Mouse (Mus musculus): ENCODE measurements around the gene Arl3.

Arl3 gene

DNA sequence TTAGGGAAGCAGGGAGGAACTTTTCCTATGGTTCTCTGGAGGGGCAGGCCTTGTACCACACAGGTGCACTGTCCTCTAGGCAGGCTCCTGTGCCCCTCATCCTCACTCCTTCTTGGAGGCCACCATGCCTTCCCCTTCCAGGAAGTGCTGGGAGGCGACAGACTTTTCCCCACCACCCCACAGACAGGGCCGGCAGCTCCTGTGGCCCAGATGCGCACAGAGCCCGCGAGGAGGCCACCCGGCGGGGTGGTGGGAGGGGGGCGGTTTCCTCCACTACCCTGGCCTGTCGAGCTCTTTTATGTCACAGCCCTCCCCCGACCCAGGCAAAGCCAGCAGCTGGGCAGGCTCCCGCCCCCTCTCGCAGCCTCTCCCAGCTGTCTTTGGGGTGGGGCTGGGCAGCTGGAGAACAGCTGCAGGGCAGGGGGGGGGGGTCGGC is 54.6 kb downstream of the Arl3 start:
- DNase-seq (ENCODE audit: low read depth, low spot score) = no peak

DNA sequence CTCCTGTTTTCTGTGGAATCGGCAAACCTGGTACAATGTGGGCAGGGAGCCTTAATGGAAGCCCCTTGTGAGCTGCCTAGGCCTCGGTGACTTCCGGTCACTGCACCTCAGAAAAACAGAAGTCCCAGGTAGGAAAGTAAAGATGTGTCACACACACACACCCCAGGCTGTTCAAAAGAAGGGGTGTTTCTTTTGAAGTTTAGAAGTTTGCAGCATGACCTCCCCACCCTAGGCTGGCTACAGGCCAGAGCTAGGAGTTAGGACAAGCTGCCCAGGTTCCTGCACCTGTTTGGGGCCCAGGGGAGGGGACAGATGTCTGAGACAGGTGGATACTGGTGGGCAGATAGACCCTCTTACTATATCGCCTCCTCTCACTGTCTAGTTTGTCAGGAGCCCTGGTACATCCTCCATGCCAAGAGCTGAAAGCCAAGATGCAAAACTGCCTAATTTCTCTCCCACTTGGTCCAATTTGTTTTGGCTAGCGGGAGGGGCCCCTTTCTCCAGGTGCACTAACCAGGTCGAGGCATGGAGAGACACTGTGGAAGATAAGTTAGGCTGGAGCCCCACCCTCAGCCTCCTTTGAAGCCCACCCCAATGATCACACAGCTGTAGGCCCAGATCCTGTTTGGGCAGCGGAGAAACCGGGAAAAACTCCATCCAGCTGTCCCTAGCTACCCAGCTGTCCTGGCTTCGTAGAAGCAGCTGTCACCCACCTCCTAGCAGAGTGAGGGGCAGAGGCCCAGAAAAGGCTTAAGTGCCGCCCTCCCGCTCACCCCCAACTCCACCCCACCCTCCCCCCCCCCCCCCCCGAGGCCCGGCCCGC is 55.3 kb downstream of the Arl3 start:
- no peak for DNase-seq (ENCODE audit: low read depth, low spot score)

DNA sequence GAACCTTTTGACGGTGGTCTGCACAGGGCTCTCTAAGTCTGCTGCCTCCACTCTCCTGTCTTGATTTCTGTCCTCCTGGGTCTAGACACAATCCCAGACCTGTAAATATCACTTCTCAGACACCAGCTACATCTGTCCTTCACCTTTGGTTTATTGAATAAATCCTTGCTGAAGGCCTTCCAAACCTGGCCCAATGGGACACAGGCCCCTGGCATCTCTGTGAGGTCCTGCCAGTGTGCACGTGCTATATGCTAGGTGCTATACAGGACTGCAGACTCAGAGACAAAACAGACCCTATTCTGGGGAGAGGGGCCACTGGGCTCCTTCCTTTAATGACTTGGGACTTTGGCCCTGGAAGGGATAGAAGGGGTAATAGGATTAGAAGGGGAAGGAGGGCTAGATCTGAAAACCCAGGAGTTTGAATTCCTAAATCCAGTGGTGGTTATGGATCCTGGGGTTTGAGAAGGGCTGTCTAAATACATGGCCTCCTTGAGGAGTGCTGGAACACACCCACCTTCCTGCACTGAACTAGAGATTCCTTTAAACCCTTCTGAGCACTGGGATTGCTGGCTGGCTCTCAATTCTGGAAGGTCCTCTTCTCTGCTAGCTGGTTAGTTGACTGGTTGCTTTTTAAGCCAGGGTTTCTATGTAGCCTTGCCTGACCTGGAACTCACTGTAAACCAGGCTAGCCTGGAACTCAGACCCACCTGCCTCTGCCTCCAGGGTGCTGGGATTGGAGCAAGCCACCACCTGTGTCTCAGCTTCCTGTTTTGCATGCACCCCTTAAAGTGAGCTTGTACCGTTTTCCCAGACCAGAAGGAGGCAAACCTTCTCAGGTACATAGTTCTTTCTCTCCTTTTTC is 56.1 kb downstream of the Arl3 start:
- no peak for DNase-seq (ENCODE audit: low read depth, low spot score)

DNA sequence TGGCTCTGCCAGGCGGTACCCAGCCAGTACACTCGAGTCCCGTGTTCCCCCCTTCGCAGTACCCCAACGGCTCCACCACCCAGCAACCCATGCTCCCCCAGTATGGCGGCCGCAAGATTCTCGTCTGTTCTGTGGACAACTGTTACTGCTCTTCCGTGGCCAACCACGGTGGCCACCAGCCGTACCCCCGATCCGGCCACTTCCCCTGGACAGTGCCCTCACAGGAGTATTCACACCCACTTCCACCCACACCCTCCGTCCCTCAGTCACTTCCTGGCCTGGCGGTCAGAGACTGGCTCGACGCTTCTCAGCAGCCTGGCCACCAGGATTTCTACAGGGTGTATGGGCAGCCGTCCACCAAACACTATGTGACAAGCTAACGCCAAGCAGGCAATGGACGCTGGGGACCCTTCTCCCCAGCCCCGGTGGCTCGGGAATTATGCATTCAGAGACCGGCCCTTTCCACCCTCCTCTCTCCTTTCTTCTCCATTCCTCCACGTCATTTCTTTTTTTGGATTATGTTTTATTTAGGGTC is 57.6 kb downstream of the Arl3 start:
- no peak for DNase-seq (ENCODE audit: low read depth, low spot score)

DNA sequence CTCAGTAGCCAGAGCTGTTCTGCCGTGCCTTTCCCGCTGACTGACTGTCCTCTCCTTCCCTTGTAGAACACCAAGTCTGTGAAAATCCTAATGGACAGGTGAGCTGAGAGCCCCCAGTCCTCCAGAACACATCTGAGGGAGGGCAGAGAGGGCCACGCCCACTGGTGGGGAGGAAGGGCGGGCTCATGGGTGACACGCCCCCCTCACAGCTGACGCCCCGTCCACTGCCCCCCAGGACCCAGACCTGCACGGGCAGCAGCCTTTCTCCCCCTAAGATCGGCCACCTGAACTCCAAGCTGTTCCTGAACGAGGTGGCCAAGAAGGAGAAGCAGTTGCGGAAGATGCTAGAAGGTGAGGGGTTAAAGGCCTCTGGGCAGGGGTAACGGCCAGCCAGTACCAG is 58.6 kb downstream of the Arl3 start:
- DNase-seq (ENCODE audit: low read depth, low spot score) = no peak

DNA sequence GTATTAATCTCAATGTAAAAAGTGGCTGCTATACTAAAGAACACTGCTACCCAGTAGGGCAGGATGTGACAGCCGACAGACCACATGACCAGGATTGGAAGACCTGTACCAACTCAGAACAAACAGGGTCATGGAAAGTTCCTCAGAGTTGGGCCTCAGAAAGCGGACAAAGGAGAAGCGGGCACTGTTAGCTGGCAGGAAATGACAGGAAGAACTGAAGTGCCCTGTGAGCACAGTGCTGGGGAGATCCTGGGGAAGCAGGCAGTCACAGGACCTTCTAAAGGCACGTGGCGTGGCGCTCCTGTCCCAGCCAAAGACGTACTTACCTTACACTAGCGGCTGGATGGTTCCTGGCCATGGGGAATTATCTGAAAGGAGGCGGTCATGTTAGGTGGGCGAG is 61.7 kb downstream of the Arl3 start:
- DNase-seq (ENCODE audit: low read depth, low spot score) = no peak

DNA sequence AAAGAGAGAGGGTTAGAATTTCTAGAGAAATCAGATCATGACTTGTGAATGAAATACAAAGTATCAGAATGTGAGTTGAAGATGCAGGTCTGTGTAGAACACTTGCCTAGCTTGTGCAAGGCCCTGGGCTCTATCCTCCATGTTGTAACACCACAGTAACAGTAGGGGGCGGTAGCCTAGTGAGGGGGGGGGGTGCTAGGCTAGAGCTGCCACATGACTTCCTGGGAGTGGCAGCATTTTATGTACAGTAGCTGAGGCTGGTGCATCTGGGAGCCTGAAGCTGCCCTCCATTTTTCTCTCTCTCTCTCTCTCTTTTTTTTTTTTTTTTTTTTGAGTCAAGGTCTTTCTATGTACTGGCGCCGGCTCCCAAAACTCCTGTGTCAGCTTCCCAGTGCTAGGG is 62.2 kb downstream of the Arl3 start:
- DNase-seq (ENCODE audit: low read depth, low spot score) = no peak

DNA sequence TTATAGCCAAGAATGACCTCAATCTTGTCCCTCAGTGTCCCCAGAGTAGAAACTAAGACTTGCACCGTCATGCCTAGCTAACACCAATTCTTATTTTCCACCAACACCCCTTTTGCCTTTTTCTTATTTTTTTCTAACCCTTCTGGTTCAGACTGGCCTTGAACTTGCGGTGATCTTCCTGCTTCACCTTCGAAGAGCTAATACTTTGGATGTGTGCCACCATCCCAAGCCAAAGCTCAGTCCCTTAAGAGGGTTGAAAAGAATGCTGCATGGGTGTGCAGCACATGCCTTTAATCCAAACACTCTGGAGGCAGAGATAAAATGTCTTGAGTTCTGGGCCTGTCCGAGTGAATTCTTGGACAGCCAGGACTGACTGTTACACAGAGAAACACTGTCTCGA is 62.6 kb downstream of the Arl3 start:
- no peak for DNase-seq (ENCODE audit: low read depth, low spot score)

DNA sequence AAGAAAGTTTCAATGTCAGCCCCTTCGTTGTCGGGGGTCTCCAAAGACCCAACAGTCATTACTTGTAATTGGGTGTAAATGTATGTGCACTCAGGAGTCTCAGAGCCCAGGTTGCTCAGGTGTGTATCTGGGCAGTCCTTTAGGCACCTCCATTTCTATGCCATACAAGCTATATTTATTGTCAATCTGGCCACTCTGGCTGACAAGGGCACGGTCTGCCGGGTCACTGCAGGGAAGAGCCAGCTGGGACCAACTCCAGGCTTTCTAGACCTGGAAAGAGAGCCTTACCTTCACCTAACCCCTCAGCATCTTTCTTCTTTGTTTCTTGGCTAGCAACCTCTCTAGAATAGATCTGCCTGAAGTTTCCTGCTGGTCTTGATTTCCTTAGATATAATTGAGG is 63.3 kb downstream of the Arl3 start:
- DNase-seq (ENCODE audit: low read depth, low spot score) = no peak

DNA sequence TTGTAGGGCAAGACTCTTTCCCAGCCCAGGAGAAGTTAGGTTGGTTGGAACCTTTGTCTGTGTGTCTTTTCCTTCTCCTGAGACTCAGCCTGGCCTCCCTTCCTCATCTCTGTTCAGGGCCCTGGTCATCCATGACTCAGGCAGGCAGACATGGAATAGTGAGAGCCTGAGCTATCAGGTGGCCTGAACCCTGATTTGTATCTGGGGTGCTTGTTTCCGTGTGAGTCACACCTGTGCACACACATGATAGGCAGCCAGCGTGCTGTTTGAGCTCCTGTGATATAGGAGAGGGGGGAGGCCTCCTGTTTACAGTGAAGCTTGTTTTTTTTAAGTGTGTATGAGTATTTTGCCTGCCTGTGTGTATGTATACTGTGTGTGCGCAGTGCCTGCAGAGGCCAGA is 63.8 kb downstream of the Arl3 start:
- DNase-seq (ENCODE audit: low read depth, low spot score) = no peak

DNA sequence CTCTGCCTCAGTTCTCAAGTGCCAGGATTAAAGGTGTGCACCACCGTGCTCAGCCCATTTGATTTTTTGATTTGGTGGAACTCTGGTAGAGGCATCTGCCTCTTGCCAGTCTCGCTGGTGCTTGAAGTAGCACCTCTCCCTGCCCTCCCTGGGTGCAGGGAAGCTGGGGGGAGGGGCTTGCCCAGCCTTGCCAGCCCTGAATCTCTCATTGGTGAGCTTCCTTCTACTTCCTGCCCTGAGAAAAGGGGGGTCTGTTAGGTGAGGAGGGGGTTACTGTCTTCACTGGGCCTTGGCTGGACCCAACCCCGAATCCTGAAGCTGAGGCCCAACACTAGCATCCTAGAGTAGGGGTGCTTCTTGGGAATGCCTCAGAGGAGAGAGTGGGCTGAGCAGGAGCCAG is 64.3 kb downstream of the Arl3 start:
- DNase-seq (ENCODE audit: low read depth, low spot score) = no peak

DNA sequence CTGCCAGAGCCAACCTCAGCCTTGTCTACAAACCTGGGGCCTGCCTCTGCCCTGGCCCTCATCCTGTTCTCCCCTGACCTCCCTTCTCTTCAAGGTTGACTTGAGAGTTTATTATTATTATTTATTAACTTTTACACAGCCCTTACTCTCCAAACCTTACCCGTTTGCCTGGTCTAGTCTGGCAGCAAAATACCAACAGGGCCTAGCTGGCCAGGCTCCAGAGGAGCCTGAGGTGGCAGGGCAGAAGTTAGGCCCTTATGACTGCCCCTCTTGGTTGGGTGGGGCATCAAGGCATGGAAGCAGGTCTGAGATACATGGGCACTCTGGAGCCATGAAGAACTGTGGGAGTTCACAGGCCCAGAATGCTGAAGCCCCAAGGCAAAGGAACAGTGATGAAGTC is 65.2 kb downstream of the Arl3 start:
- no peak for DNase-seq (ENCODE audit: low read depth, low spot score)

DNA sequence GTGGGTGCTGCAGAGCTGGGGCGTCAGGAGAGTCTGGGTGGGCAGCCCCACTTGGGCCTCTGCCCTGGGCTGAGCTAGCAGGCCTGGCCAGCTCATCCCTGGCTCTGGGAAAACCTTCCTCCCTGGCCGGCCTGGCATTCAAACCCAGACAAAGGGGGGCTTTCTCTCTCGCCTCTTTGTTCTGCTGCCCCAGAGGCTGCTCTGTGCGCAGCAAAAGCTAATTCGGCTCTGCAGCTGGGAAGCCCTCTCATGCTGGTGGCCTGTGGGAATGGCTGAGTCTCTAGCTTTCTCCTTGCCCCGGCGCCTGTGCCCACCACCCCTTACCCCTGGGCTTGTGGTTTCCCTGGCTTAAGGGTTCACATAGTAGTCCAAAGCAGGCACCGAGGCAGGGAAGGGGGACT is 65.8 kb downstream of the Arl3 start:
- no peak for DNase-seq (ENCODE audit: low read depth, low spot score)

DNA sequence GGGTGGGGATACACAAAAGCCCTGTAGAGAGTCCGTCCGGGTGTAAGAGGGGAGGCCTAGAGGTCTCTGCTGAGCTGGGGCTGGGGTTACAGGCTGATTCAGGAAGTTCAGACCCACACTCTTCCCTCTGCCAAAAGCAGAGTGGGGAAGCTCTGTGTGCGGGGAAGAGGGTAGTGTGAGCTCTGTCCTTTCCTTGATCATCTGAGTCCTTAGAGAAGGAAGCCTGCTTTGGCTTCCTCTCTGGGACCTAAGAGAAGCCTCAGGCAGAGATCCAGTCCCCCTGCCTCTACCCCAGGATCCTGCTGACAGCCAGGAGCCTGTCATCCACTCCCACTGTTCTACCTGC is 66.7 kb downstream of the Arl3 start:
- no peak for DNase-seq (ENCODE audit: low read depth, low spot score)

DNA sequence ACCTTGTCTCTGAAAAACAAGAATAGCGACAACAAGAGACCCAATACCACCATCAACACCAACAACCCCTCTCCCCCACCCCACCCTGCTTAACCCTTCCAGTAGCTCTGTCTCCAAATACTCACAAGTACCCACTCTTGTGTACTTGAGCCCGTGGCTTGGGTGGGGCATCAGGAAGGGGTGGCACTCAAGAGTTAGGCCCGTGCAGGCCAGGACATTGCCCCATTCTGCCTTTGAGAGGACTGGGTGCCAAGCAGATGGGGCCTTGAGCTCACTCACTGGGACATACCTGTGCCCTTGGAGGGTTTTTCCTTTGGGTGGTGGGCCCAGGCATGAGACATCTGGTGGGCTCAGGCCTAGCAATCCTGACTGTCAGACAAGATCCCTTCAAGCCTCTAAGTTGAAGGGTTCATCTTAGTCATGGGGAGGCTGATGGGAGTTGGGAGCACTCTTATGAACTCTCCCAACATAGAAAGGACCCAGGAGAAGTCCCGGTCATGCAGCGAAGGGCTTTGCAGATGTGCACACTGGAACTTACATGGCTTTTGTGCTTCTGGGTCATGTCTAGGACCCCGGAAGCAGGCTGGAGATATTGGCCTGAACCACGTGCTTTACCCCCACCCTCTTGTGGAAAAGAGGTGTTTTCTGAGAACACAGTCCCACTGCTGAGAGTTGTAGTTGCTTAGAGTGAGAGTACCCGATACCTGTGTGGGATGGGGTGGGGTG is 67.2 kb downstream of the Arl3 start:
- DNase-seq (ENCODE audit: low read depth, low spot score) = no peak

DNA sequence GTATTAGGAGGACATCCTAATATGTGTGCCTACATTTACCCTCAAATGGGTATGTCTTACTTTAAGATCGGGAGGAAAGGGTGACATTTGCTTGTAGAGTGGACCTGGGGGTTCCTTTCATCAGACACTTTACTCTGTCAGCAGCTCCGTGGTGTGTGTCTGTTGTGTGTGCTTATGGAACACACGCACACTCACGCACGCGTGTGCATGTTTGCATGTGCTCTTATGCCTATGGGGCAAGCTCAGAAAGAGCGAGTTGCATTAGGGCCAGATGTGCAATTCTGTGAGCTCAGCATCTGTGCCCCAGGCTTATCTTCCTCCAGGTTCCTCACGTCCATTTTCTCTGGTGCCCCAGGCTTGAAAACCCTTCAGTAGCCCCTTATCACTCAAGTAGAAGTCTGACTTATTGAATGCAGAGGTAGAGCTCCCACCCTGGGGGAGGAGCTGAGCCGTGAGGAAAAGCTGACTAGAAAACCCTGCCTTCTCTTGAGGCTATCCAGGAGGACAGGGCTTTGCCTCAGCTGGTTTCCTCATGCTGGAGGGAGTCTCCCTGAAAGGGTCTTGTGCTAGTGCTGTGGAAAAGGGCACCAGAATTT is 68.1 kb downstream of the Arl3 start:
- DNase-seq (ENCODE audit: low read depth, low spot score) = no peak

DNA sequence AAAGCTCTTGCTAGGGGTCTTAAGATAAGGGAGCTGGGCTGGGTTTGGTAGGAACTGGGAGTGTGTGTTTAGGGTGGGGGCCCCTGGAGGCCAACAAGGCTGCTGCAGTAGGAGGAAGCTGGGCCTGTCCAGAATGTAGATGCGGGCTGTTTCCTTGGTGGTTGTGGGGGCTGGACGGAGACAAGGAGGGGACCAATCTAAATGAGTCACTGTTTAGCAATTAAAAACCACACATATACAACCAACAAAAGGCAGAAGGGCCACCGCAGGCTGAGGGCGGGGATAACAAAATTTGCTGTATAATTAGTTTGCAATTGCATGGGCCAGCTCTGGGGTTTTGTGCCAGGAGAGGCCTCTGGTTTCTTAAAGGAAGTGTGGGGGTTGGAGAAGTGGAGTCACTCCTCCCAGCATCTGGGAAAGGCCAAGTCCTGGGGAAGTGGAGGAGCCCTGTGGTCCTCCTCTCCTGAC is 68.9 kb downstream of the Arl3 start:
- DNase-seq (ENCODE audit: low read depth, low spot score) = no peak

DNA sequence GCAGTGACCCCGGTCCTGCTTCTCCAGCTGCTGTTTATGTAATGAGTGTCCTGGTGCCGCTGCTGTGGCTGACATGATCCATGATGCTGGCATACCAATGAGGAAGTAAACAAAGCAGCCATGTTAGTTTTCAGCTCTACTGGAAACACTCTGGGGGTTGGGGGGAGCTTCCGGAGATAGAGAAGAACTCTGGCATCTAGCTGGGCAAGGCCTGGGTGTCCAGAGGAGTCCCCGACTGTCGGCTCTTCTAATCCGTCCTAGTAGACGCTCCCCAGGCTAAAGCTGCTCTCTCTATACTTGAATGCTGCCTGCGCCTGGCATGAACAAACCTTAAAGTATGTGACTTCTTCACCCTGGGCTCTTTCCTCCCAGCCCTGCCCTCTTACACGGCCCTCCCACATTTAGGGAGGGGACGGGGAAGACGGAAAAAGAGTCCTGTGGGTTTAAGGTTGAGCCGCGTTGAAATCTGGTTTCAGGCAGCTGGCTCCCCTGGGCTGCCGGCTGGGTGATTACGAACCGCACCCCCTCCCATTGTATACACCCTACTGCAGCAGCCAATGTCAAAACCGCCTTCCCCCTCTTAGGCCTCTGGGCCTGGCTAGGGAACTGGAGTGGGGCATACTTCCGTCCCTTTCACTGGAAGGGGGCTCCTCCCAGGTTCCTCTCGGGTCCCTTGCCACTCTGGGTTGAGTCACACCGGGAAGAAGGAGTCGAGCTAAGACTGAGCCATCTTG is 69.5 kb downstream of the Arl3 start:
- peak; percentile 85 for DNase-seq (ENCODE audit: low read depth, low spot score)

DNA sequence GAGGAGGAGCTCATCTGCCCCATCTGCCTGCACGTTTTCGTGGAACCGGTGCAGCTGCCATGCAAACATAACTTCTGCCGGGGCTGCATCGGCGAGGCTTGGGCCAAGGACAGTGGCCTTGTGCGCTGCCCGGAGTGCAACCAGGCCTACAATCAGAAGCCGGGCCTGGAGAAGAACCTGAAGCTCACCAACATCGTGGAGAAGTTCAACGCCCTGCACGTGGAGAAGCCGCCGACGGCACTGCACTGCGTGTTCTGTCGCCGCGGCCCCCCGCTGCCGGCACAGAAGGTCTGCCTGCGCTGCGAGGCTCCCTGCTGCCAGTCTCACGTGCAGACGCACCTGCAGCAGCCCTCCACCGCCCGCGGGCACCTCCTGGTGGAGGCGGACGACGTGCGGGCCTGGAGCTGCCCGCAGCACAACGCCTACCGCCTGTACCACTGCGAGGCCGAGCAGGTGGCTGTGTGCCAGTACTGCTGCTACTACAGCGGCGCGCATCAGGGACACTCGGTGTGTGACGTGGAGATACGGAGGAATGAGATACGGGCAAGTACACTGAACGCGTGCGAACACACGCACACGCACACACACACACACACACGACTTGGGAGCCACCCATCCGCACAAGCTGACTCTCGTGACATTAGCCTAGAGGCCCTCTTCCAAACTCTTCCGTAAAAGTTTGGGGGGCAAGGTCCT is 70.4 kb downstream of the Arl3 start:
- no peak for DNase-seq (ENCODE audit: low read depth, low spot score)

DNA sequence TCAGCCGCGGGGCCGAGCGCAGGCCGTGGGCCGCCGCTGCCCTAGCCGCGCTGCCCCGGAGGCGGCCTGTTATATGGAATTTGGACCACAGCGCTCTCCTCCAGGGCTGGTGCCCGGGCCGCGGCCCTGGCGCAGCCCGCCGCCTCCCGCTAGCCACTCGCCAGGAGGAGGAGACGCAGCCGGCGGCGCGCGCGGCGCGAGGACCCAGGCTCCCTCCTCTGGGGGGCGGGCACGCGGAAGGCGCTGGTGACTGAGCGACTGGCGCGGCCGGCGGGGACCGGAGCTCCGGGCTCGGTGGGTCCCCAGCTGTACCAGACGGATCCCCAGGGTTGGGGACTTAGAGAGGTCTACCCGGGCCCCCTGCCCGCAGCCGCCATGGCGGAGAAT is 70.9 kb downstream of the Arl3 start:
- DNase-seq (ENCODE audit: low read depth, low spot score) = no peak

All from WW6 (cell line).